Mouse (Mus musculus): Measurements from ENCODE around the gene Kmo.

Gene Kmo

GRCm38 (mm10) chr1:175631721-175632221 is 11.6 kb downstream of the Kmo start:
- no peak for DNase-seq (ENCODE audit: low read depth, low spot score)

GRCm38 (mm10) chr1:175632470-175632869 is 12.3 kb downstream of the Kmo start:
- DNase-seq (ENCODE audit: low read depth, low spot score) = no peak

- DNase-seq (ENCODE audit: low read depth, low spot score) = no peak
Observed at GRCm38 (mm10) chr1:175637677-175638076, 17.5 kb downstream of the Kmo start.

- no peak for DNase-seq (ENCODE audit: low read depth, low spot score)
Observed at GRCm38 (mm10) chr1:175639072-175639471, 18.9 kb downstream of the Kmo start.

- DNase-seq (ENCODE audit: low read depth, low spot score) = no peak
Observed at GRCm38 (mm10) chr1:175640435-175641150, 20.4 kb downstream of the Kmo start.

- DNase-seq (ENCODE audit: low read depth, low spot score) = no peak
Observed at GRCm38 (mm10) chr1:175643496-175644265, 23.5 kb downstream of the Kmo start.

GRCm38 (mm10) chr1:175646952-175647351 is 26.8 kb downstream of the Kmo start:
- DNase-seq (ENCODE audit: low read depth, low spot score) = no peak

- DNase-seq (ENCODE audit: low read depth, low spot score) = no peak
Observed at GRCm38 (mm10) chr1:175648615-175649014, 28.4 kb downstream of the Kmo start.

GRCm38 (mm10) chr1:175659900-175660299 is 39.7 kb downstream of the Kmo start:
- no peak for DNase-seq (ENCODE audit: low read depth, low spot score)

- DNase-seq (ENCODE audit: low read depth, low spot score) = peak; percentile 81
Observed at GRCm38 (mm10) chr1:175668666-175669405, 48.7 kb downstream of the Kmo start.

GRCm38 (mm10) chr1:175669456-175669855 is 49.3 kb downstream of the Kmo start:
- DNase-seq (ENCODE audit: low read depth, low spot score) = no peak

- DNase-seq (ENCODE audit: low read depth, low spot score) = peak; percentile 83
Observed at GRCm38 (mm10) chr1:175670042-175670441, 49.9 kb downstream of the Kmo start.

GRCm38 (mm10) chr1:175671626-175672025 is 51.4 kb downstream of the Kmo start:
- peak; percentile 41 for DNase-seq (ENCODE audit: low read depth, low spot score)

GRCm38 (mm10) chr1:175673563-175674325 is 53.6 kb downstream of the Kmo start:
- DNase-seq (ENCODE audit: low read depth, low spot score) = no peak

GRCm38 (mm10) chr1:175675116-175675515 is 54.9 kb downstream of the Kmo start:
- no peak for DNase-seq (ENCODE audit: low read depth, low spot score)

- no peak for DNase-seq (ENCODE audit: low read depth, low spot score)
Observed at GRCm38 (mm10) chr1:175677459-175677858, 57.3 kb downstream of the Kmo start.

GRCm38 (mm10) chr1:175680995-175681394 is 60.8 kb downstream of the Kmo start:
- no peak for DNase-seq (ENCODE audit: low read depth, low spot score)

GRCm38 (mm10) chr1:175691686-175692245 is 71.6 kb downstream of the Kmo start:
- peak; percentile 31 for DNase-seq (ENCODE audit: low read depth, low spot score)

- peak; percentile 99 for DNase-seq (ENCODE audit: low read depth, low spot score)
Observed at GRCm38 (mm10) chr1:175692246-175692996, 72.2 kb downstream of the Kmo start, which contains the start of the genes Opn3 and Chml. Gene Opn3 (minus strand): TSS chr1:175692776. Gene Chml (minus strand): TSS chr1:175692901.

GRCm38 (mm10) chr1:175692997-175693361 is 72.8 kb downstream of the Kmo start:
- DNase-seq (ENCODE audit: low read depth, low spot score) = no peak

All from 3T3-L1 (cell line).